Mouse (Mus musculus) spleen, postnatal 10 days (tissue): Measurements from ENCODE around the gene Fance.
"Not testable (repeated sequence)": the region's sequence is repeated elsewhere in the genome, so short reads cannot be mapped to it uniquely, and the experiment has no call there.

Source experiments
- DNase-seq, 2 experiments: peaks; one replicate each; pipeline ENCODE4 v3.0.0; 2021 to 2022; ENCODE audit warnings: low spot score in 2 of 2

The Fance gene

DNA sequence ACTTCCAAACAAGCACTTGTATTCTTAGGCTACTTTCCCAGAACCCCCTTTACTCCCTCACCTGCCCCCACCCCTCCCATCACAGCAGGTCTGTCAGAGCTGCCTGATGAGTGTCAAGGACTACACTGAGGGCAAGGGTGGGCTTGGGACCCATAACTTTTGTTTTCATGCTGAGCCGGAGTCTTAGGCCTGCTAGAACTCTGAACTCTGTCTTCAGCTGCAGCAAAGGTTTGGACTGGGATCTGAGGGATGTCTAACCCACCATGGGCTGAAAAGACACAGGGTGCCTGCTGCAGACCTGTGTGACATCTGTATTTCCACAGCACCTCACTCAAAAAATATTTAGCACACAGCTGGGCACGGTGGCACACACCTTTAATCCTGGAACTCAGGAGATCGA is 13.6 kb downstream of the Fance start:
- no peak for DNase-seq

DNA sequence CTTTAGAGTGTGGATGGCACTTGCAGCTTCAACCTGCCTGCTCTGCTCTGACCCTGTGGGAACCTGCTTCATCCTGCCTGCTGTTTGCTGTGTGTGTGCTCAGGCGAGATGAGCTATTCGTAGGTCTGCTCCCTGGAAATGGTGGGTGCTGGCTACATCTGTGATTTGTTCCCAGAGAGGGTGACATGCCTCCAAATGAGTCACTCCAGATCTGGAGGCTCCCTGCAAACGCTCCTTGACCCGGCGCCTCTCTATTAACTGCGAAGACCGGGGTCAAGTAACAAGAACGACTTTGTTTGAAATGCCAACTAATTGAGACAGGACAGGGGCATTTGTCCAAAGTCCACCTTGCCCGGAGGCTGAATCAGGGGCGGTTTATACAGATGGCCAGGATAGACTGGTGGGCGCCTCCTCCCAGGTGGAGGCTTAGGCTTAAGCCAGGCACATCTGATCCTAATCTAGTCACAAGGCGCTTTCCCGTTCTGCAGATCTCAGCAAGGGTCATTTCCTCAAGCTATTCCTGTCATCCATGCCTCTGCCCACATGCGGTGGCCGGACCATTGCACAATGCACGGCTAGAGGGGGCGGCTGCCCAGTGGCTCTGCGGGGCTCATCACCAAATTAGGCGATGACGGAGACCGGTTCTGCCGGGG is 14.5 kb downstream of the Fance start:
- DNase-seq = no peak

DNA sequence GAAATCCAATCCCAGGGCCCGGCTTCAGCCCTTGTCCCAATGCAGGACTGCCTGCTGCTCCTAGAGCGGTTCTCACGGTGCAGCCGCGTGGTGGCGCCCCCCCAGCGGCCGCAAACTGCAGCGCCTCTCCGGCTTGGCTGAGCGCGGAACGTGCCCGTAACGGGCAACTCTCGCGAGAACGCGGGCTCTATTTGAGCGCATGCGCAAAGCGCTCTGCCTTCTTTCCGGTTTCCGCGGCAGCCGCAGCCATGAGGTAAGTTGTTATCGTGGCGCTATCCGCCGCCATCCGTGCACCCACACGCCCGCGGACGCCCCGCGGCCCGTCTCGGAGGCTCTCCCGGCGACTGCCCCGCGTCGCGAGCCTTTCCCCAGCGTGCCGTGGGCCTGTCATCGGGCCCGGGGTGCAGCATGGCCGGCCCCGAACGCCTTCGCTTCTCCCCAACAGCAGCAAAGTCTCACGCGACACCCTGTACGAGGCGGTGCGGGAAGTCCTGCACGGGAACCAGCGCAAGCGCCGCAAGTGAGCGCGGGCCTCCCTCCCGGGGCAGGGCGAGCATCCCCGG is 15.1 kb downstream of the Fance start, which contains the start of gene Rpl10a:
Rpl10a (plus strand) TSS at position 106 of the 563 bp plus-strand sequence.
- peak; percentile 98 for DNase-seq

DNA sequence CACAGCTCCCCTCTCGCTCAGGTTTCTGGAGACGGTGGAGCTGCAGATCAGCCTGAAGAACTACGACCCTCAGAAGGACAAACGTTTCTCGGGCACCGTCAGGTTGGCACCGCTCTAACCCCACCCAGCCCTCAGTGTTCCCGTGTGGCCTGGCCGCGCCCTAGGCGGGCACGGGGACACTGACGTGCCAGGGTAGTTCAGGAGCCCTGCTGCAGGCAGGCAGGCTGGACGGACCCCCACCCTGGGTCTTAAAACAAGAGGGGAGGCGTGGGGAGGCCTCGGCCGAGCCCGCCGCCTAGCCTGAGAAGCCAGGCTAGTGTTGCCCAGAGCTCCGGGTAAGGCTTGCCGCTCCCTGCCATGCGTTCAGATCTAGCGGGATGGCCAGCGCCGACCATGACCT is 15.6 kb downstream of the Fance start:
- no peak for DNase-seq

DNA sequence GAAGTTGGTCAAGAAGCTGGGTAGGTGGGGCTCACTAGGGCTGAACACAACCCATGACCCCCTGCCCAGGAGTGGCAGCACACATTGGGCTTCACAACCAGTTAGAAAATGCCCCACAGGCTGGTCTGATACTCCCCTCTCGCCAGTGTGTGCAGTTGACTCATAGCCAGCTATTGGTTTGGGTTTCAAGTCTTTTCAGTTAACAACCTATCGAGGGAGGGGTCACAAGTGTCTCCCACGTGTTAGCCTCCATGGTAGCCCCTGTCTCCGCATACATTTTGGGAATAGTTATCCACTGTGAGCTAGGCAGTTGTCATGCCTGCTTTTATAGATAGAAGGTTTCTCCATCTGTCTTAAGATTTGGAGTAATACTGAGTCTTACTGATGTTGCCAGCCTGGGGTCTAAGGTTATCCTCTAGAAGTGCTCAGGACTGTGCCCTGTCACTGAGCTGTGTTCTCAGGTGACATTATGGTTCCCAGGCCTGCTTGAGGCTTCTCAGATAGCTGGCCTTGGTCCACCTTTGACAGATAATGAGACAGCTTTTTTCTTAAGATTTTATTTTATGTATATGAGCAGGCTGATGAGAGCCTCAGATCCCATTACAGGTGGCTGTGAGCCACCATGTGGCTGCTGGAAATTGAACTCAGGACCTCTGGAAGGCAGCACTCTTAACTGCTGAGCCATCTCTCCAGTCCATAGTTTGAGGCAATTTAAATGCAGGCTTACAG is 16.3 kb downstream of the Fance start:
- DNase-seq = no peak

DNA sequence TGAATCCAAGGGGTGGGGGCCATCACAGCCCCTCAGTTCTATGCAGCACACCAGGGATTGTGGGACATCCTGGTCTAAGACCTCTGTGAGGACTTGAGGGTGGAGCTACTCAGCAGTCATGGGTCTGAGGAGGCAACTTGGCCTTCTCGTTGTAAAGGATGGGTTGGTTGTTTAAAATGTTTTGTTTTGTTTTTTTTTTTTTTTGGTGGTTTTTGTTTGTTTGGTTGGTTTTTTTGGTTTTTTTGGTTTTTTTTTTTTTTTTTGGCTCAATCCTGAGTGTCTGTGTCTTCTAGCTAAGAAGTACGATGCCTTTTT is 16.9 kb downstream of the Fance start:
- no peak for DNase-seq

DNA sequence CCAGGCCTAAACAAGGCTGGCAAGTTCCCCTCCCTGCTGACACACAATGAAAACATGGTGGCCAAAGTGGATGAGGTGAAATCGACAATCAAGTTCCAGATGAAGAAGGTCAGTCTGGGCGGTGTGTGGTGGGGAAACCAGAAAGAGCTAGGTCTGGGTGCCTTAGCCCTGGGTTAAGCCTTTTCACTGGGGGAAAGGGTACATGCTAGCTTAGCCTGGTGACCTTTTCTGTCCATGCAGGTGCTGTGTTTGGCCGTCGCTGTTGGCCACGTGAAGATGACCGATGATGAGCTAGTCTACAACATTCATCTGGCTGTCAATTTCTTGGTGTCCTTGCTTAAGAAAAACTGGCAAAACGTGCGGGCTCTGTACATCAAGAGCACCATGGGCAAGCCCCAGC is 17.3 kb downstream of the Fance start:
- not testable (repeated sequence) for DNase-seq

DNA sequence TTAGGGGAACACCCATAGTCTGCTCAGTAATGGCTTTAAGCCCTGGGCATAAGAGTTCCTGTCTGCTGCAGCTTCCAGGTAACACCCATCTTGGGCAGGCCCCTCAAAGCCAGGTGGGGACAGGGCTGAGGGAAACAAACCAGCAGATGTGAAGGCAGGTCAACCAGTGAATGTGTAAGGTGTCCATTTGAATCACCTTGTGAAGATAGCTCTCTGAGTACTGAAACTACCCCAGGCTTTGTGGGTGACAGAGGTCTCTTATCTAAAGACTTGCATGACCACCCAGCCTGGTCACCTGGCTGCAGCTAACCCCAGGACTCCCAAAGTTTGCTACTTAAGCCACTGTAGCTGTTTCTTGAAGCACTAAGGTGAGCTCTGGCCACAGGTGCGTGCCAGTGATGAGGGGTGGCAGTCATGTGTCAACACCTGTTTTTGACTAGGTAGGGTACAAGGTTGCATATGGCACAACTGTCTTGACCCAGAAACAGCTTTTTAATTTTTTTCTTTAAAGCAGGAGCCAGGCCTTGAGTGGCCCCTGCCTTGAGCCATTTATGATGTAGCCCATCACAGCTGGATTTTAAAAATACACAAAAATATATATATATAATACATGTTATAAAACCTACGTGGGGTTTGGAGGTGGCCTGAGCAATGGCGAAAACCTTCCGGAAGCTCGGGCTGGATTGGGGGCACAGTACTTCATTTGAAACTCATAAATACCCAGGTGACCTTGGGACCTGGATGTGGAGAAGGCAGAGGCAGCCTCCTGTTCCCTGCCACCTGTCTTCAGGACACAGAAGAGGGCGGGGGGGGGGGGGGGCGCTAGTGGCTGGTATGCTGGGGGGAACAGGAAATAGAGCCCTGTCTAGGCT is 18.2 kb downstream of the Fance start:
- DNase-seq = no peak

DNA sequence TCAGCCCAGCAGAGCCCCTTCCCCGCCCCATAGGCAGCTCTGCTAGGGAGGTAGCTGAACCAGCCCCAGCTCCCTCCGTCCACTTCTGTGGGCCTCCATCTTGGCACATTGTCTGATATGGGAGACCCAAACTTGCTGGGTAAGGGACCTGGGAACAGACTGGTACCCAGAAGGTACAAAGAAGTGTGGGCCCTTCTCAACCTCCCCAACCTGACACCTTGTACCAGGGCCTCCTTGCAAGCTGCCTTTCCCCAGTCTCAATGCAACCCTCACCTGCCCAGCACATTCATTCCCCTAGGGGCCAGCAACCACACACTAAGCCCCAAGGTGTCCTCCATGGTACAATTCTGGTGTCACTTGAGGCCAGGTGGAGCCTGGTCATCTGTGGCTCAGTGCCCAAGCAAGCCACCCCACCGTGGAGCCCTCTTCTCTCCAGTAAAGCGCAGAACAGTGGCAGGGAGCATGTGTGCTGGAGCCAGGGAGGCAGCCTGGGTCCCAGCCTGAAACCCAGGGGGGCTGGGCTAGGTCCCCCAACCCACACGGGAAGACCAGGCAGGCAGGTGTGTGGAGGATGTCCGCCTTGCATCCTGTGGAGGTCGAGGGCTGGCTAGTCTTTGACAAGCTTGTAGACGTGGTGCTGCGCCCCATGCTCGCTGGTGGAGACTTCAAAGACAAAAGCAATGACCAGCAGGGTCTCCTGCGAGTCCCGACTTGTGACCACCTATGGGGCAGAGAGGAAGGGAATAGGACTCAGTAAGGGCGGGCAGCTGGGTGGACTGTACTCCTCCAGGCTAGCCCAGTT is 19.0 kb downstream of the Fance start:
- DNase-seq = no peak

DNA sequence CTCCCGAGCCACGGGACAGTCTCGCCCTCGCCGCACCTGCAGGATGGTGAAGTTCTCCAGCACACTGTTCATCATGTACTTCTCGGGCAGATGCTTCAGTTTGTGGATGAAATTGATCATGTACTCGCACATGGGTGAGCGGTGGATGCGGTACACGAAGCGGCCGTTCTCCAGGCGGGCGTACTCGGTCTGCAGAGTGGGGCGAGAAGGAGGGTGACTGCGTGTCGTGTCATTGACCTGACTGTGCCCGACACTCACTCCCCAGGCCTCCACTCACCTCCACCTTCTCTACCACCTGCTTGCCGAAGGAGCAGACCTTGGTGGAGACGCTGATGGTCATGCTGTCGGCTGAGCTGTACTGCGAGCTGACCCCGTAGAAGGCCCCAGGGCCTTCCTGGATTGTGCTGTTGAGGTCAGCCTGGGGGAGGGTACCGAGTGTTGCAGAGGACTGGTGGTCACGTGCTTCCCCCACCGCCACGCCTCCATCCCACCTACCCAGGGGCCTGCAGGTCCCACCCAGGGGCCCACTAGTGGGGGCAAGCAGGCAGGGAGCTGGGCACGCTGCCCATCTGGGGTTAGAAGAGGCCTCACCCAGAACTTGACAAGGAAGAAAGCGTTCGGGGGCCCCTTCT is 19.7 kb downstream of the Fance start:
- peak in 1 of 2 experiments; percentile 20 for DNase-seq

DNA sequence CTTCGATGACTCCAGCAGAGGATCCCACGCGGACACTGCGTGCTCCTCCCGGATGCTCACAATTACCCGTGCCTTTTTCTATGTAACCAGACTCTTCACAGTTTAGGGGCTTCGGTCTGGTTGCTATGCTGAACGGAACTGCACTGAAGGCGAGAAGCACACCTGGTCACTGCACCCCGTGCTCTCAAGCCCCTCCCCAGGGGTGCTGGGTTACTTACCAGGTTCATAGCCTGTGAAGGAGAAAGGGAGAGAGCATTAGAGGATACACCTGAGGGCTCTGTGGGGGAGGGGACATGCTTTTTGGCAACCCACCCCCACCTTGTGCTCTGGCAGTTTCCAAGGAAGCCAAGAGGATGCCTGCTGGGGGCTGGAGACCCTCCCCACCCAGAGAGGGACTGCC is 21.9 kb downstream of the Fance start:
- no peak for DNase-seq

DNA sequence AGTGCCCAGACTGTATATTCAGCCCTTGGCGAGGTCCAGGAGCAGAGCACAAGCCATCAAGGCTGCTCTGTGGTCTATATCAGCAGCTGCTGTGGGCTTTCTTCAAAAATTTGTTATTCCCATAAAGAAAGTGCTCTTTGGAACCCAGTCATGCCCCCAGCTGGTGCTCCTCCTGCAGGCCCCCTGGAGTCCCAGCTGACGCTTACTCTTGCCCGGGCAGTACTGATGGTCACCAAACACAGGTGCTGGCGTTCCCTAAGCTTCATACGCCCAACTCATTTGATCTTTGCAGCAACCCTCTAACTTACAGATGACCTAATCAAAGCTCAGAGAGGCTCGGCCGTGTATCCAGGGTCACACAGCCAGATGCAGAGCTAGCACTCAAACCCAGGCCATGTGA is 24.2 kb downstream of the Fance start:
- no peak for DNase-seq

DNA sequence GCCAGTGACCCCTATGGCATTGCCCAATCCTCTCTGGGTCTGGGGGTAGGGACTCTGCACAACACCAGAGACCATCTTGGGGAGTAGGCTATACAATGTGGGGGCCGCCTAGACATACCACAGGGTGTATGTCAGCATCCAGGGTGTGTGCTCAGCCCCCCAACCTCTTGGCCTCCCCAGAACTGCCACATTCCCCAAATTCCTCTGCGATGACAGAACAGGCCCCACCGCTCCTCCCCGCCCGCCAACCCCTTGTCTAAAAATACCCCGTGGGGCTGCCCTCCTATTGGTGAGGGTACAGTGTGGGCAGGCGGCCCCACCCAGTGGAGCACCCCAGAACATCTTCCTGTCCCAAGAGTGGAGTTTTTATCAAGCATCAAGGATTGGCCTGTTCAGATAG is 27.3 kb downstream of the Fance start:
- DNase-seq = no peak

DNA sequence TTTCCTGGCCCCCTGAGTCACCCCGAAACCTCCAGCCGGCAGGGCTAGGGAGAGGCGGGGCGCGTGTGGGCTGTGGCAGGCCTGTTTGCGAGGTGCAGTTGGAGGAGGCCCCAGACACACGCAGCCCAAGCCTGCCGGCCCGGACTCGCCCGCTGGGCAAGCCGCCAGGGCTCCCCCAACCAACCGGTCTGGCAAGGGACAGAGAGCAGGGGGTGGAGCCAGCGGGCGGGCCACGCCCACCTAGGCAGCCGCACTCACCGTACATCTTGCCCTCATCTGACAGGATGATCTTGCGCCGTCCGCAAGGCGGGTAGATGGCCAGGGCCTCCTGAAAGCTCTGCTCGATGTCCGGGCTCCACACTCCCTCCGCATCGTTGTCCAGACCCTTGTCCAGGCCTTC is 27.8 kb downstream of the Fance start:
- peak; percentile 56 to 79 for DNase-seq

DNA sequence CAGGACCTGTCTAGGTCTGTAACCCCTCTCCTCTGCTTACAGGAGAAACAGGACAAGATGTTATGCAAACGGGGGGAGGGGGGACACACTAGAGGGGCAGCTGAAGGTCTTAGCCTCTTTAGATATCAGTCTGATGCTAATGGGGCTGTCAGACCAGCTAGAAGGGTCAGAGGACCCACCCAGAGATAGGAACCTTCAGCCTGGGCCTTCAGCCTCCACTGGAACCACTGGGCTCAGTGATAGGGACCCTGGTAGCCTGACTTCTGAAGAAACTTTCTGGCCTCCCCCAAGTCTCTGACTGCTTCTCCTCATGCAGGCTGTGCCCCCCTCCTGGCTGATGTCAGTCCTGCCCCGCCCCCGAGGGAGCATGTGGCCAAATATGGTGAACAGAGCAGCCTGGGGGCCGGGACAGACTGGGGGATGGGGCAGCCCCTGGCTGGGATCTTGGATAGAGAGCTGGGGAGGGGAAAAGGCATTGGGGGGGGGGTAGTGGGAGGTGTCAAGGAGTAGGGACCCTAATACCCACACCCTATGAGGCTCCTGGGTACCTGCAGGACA is 30.8 kb downstream of the Fance start:
- DNase-seq = no peak

DNA sequence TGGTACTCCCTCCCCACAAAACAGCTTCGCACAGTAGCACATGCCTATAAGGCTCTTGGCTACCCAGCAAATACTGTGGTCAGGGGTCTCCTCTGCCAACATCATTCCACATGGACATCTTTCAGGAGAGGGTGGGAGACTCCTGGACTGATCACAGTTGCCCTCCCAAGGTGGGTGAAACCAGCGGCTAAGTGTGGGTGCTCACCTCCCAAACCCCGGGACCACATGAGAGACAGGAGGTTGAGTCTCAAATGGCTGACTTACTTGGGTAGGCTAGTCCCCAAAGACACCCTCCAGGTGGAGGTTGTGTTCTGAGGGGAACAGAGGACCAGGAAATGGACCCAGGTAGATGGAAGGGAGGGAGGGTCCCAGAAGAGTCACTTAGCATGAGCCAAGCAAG is 31.4 kb downstream of the Fance start:
- no peak for DNase-seq

DNA sequence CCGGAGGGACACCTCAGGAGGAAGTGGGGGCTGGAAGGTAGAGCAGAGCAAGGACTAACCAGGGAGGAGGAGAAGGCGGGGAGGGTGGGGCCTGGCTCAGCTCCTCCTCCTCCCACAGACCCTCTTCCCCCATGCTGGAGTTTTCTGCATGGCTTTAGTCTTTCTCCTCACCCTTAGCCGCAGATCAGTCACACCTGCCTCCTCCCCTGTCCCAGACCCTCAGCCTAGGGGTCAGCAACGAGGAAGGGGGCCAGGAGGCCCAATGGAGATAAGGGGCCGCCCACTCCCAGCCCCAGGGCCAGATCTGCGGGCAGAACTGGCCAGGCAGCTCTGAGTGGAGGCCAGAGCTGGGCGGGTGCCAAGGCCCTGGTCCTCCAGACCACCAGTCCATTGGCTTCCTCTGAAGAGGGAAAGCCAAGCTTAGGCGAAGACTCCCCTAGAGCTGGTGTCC is 32.0 kb downstream of the Fance start:
- no peak for DNase-seq

DNA sequence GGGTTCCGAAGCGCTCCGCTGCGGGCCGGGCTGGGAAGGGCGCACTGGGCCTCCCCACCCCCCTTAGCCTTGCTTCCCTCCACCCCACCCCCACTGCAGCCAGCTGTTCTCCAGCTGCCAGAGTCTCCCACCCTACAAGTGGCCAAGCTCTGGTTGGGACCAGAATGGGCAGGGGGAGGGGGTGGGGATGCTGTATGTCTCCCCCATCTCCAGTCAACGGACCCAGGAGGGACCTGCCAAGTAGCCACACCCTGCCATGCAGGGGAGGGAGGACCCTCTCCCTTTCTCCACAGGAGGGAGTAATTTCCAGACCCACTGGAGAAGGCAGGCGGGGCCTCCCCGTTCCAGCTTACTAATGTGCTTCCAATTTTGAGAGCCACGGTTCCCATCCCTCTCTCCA is 32.6 kb downstream of the Fance start:
- no peak for DNase-seq

DNA sequence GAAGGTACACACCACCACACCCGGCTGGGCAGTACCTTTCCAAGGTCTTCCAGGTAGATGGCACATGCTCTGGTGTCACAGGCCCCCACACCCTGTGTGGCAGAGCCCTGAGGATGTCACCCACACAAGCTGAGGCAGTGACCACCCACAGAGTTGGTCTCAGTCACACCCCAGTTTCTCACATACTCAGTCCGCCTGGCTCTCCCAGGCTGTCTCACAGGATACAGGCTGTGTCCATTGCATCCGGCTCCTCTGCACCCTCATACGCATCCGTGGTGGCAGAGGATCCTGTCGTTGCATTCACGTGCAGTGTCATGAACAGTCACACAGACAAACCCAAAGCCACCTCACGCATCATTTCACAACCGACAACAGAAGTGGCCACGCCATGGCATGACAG is 34.0 kb downstream of the Fance start:
- no peak for DNase-seq

DNA sequence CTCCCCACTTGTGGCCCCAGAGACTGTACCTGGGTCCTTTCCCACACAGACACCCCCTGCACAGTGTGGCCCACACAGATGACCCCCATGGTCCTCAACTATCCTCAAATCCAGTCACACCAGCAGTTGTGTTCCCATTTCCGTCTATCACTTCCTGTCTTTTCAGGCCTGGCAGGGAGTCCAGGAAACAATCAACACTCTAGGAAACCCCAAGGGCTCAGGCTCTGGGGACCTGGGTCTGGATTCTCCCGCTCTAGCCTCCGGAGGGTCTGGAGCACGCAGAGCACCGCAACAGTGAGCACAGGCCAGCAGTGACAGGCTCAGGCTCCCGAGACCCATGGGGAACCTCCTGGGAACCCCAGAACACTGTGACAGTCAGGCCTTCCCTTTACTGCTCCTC is 34.9 kb downstream of the Fance start:
- no peak for DNase-seq
